Mouse (Mus musculus): Measurements from ENCODE around the gene Tprg. TPM values are rescaled to one million over a fixed set of nuclear protein-coding genes. Genes with fewer than 3 reads are reported as not detected.

The Tprg gene
- total RNA-seq, 2 experiments from 2014 or later = not detected

DNA sequence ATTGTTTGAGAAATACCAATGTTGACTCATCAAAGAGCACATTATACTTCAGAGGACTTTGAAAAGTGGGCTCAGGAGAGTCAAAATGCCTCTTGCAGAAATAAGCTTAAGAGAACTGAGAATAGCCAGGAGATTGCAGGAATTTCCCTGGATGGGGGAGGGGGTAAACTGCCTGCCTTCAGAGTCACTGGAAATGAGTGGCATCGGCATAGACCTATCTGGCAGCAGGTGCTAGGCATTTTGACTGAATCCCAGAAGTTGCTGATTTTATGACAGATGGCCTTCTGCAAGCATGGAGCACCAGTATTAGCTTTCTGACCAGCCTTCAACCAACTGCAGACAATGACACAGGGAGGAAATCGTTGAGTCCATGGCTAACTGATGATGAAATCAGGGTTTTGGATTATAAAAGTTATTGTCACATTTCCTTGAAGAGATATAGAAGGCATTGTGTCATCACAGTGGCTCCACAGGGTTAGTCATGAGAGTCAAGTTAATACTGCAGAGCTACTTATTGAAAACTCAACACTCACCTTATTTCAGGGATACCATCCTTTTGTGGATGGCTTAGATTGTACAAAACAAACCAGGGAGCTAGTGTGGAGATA lies 39.1 kb downstream of the Tprg start:
- ATAC-seq (replicated peaks; ENCODE audit: low FRiP score, poor library complexity, severe bottlenecking) = no peak

DNA sequence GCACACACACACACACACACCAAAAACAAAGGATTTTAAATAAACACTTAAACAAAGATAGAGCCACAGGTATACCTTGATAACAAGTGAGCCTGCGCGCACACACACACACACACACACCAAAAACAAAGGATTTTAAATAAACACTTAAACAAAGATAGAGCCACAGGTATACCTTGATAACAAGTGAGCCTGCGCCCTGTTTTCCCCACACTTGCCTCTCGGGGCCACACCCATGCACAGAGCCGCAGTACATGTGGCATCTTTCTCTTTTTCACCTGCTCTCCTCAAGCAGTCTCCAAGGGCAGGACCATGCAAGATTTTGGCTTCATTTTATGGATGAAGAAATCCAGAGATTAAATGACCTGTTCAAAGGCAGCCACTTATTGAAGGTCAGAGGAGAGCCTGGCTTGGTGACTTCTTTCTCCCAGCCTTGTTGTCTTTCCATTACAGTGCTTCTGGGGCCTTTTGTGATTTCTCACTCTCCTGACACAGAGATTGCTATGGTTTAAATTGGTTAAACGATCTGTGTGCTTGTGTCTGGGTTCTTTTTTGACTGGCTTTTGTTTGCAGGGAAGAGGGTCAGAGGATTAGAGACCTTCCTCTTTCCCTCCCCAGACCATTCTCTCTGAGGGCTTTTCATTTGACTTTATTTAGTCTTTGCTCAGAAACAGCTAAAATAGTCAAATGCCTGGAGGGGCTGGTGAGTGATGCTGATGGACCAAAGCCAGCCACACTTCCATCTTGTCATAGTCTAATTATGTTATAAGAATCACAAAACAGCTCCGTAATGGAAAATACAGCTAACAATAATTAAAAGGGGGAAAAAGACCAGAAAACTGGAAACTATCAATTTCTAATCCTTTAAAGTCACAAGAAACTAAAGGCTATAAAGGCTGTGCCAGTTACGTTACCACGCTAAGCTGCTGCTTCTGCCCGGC lies 46.9 kb downstream of the Tprg start:
- ATAC-seq (replicated peaks; ENCODE audit: low FRiP score, poor library complexity, severe bottlenecking) = no peak

DNA sequence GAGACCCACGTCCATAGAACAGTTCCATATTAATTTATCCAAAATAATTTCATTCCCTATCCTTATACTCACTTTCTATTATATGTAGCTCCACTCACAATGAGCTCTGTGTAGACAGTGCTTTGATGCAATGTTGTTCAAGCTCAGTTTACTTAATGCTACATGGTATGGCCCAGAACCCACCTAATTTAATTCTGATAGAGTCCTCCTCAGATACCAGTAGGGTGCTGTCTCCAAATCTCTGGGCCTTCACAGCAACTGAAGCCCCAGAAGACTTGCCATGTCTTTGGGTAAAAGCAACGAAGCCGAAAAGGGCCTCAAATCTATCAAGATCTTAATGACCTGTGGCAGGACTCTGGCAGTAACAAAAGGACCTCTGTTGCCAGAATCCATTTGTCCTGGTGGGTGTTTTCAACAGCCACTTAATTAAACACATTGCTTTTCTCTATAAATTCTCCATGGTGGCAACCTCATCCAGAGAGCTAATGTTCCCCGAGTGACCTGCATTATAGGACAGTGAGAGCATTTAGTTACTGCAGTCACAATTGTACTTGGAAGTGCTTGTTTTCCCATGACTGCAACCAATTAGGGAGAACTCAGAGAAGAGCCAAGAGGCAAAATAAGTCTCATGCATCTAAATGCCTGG lies 48.6 kb downstream of the Tprg start:
- ATAC-seq (replicated peaks; ENCODE audit: low FRiP score, poor library complexity, severe bottlenecking) = no peak

DNA sequence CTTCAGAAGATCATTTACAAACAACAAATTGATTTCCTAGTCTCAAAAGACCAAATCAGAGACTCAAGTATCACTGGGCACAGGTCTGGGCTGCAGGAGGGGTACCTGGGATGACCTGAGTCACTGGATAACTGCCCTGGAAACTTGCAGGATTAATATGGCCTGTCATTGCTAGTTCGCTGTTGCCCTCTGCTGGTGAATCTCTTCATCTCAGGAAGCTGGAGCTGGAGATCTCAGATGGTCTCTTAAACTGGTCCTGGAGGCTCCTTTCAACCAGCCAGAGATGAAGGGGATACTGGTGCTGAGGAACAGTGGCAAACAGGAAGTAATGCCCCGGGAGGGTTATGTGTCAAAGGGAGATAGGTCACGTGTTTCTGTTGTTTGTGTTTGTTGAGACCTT lies 63.0 kb downstream of the Tprg start:
- no peak for ATAC-seq (replicated peaks; ENCODE audit: low FRiP score, poor library complexity, severe bottlenecking)

DNA sequence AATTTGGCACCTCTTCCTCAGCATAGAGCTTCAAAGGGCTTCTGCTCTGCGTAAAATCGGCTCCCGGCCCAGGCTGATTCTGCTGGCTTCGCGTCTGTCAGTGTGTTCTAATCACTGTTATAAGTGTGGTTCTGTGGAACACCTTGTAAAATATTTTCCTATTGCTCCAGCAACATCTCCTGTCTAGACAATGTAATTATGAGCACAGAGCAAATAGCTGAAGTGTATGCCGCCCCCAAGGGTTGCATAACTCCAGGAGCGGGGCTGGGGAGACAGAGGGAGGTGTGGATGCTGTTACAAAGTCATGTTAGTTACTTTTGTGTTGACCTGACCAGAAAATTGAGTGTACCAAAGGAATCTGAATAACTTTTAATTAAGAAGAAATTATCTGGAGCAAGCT lies 81.2 kb downstream of the Tprg start:
- no peak for ATAC-seq (replicated peaks; ENCODE audit: low FRiP score, poor library complexity, severe bottlenecking)

DNA sequence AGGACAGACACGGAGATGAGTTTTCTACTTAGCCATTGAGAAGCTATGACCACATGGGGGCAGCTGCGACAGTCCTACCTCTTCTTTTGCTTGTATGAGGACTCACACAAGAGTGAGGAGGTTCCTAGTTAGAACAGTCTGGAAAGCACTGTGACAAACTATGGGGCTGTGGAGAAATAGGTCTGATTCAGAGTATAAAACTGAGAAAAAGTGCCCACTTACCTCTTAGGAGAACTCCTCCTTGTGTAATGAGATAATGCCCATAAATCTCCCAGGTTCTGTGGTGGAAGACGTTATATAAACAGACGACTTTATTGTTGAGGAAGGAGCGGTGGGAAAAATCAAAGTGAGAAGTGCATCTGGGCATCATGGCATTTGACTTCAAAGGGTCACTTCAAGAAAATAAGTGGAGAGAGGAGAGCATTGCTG lies 83.4 kb downstream of the Tprg start:
- no peak for ATAC-seq (replicated peaks; ENCODE audit: low FRiP score, poor library complexity, severe bottlenecking)

DNA sequence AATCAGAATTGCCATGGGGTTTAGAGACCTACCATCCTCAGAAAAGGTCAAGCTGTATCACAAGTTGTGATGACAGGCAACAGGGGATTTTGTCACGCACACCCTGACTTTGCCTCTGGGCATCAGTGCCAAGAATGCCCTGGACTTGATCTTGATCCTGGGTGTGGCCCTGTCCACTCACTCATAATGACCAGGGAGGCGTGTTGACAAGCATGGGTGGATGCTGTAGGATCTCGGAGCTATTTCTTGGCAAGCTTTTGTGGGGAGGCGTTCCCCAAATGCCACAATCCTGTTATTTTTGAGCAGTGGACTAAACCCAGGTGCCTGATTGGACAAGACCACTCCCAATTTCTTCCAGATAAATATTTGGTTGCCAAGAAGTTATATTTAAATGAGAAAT lies 87.5 kb downstream of the Tprg start:
- no peak for ATAC-seq (replicated peaks; ENCODE audit: low FRiP score, poor library complexity, severe bottlenecking)

DNA sequence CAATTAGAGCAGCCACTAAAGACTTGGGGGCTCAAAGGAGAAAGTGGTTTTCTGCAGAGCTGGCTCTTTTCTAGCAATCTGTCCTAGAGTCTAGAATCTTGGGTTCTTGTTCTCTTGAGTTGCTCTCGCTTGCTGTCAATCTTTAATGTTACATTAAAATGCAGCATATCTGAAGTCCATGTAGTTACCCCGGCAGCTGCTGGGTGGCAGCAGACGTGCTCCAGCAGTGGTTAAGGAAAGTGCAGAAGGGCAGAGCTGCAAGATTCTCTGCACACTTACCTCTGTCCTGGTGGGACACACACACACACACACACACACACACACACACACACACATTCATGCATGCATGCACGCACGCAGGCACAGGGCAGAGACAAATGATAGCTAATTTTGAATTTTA lies 88.2 kb downstream of the Tprg start:
- ATAC-seq (replicated peaks; ENCODE audit: low FRiP score, poor library complexity, severe bottlenecking) = no peak

DNA sequence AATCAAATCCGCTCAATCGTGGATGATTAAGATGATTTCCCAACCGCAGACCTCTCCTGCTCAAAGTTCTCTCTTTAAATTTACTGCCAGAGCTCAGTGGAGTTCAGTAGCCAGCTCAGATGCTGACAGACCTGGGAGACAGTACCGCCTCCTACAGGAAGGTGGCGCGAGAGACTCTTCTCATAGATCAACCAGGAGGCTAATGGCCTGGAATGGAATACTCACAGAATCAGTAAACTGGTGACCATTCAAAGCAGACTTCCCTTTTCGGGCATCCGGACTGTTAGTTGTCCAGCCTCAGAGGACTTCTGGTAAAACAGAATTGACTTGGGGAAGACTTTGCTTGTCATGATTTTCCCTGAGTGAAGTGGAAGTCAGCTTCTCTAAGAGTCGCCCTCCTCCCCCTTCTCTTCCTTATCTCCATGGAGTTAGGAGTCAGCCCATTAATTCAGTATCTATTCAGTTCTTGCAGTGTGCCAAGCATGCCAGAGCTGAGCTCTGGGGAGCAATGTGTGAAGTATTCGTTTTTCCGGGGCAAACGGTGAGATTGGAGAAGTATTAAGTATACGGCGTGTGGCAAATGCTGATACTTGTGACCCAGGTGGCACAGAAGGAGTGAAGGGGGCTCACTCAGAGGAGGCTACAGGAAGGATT lies 90.2 kb downstream of the Tprg start:
- no peak for ATAC-seq (replicated peaks; ENCODE audit: low FRiP score, poor library complexity, severe bottlenecking)

DNA sequence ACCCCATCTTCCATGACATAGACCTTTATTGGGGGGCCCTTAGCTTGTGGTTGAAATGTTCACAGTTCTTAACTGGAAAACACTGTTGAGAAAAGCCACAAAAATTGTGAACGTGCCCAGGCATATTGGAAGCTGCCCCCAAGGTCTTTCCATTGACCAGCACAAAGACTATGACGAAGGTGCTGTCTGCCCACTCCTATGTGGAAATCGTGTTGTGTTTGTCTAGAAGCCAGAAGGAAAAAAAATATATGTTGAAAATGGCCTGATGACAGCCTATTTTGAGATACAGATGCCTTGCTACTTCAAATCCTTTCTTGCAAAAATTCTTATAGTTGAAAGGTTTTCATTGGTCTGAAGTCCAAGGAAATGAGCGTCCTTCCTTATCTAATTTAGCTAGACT lies 91.1 kb downstream of the Tprg start:
- ATAC-seq (replicated peaks; ENCODE audit: low FRiP score, poor library complexity, severe bottlenecking) = no peak

DNA sequence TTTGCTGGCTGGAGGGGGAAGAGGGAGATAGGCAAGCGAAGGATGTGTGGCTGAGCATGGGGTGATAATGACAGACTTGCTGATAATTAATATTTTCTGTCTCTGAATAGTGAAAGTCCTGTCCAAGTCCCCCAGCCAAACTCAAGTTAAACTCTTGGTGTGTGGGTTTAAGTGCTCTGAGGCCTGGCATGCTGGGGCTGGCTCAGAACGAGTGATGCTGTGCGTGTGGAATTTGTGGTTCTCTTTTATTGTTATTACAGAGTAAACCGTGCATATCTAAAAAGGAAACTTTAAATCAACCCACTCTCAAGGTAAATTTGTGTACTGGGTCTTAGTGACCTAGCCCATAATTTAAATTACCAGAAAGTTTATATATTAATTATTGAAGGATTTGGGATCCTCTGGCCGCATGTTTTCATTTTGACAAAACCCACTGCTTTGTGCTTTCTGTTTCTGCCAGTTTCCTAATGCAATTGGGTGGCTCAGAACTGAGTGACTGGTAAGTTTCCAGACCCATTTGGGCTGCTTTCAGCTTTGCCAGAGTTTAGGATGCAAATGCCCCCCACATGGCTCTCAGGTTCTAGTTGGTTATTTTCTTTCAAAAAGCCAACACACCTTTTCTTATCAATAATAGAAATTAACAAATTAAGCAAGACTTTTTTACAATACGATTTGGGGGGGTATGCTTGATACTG lies 99.0 kb downstream of the Tprg start:
- ATAC-seq (replicated peaks; ENCODE audit: low FRiP score, poor library complexity, severe bottlenecking) = no peak

DNA sequence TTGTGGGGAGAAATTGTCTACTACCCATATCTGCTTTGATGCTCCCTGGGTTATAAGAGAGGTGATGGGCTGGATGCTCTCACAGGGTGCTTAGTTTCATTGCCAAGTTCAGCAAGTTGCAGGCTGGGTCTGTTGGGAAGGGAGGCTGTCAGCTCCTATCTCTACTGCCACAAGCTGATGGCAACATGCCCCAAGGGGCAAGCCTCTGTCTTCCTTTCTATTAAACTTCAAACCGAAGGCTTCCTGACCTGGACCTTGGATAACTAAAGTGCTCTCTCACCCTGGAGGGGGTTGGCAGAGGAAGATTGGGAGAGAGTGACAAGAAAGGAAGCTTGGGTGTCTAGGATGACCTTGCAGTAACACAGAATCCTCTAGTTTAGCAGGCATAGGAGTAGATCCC lies 108.1 kb downstream of the Tprg start:
- no peak for ATAC-seq (replicated peaks; ENCODE audit: low FRiP score, poor library complexity, severe bottlenecking)

DNA sequence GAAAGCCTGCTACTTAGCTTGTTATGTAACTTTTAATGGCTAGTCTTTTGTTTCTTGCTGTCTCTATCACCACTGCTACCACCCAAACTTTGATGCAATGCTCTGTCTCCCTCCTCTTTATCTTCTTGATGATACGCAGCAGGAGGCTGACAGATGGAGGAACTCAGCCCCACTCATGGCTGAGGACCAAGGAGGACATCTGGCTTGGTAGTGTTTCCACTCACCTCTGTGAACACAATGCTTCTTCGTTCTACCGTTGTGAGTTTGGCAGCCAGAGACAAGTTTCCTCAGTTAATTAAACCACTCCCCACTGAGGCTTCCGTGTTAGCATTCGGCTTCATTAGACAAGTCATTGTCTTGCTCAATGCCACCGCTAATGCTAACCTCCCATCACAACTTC lies 117.5 kb downstream of the Tprg start:
- ATAC-seq (replicated peaks; ENCODE audit: low FRiP score, poor library complexity, severe bottlenecking) = no peak

DNA sequence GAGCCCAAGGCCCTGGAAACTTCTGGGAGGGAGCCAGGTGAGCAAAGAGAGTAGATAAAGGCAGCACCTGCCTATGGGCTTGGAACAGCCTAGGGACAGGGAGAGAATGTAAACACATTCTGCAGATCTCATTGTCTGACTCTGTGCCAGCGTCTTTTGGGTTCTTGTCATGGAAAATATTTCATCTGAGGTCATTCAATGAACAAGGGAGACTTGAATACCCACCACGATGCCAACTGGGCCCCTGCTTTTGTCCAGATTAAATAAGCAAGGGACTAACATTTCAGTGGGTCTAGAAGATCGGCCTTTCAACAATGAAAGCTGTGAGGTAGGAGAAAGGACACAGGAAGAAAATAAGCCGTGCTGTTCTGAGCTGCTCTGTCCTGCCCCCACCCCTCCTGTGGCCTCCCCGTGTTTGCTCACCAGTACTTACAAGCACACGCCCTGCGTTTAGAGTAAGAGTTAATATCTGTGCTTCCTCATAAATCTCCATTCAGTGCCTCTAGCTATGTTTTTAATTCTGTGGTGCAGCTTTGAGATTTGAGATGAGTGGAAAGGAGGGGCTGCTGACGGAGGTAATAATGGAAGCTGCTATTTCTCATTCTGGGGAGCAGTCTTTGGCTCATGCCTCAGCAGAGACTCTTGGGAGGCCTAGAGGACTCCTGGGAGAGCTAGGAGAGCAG lies 120.7 kb downstream of the Tprg start:
- no peak for ATAC-seq (replicated peaks; ENCODE audit: low FRiP score, poor library complexity, severe bottlenecking)

DNA sequence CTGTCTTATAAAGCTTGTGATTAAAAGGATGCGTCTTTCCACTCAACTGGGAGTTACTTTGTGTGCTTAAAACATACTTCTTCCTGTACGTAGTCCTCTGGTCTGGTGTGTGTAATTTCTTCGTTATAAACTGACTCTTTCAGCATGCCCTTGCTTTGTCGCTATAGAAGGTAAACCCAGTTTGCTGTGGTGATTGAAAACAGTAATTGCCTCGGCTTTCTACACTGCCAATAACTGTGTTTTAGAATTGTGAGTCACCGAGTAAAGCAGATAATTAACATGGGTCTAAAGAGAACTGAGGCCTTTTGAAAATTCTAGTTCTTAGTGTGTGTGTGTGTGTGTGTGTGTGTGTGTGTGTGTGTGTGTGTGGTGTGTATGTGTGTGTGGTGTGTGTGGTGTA lies 121.4 kb downstream of the Tprg start:
- no peak for ATAC-seq (replicated peaks; ENCODE audit: low FRiP score, poor library complexity, severe bottlenecking)

DNA sequence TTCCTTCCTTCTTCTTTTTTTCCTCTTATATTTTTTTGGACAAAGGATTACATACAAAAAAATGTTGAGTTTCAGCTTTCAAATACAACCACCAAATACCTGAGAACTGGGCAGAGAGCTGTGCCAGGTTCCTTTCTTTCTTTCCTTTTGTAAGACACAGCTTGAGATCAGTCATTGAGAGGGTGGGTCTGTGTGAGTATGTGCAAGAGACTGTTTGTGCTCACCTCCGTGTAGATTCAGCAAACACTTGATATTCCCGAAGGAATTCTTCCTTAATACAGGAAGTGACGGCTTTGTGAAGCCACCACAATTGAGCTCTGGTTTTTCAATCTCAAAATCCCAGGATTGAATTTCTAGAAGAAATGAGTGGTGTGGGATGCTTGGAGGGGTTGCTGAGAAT lies 124.7 kb downstream of the Tprg start:
- ATAC-seq (replicated peaks; ENCODE audit: low FRiP score, poor library complexity, severe bottlenecking) = no peak

DNA sequence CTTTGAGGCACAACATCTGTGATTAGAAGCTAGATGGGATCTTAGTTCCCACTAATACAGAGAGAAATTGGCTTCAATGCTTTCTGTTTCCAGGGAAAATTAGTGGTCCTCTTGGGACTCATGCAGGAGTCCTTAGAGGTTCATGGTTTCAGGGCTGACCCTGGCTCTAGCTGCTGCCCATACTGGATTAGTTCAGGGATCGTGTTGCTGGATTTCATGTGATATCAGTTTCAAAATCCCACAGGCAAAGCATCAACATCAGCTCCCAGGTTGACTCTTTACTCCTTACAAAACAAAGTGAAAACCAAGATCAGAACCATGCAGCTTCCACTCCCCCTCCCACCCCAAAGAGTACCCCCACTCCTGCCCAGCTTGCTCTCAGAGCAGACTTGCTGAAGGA lies 127.3 kb downstream of the Tprg start:
- ATAC-seq (replicated peaks; ENCODE audit: low FRiP score, poor library complexity, severe bottlenecking) = no peak

DNA sequence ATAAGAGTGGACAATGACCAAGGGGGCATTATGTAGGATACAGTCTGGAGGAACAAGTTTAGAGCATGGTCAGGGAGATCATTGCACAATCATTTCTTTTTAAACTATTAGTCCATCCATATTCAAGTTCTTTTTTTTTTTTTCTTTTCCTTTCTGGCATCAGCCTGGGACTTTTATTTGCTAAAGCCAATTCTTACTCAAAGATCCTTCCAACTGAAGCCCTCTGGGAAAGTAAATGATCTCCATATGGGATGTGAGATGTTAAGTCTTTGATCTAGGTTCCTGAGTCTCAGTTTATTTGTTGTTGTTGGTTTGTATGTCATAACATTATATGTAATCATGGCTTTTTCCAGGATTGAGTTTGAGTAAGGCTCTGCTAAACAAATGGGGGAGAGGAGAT lies 128.6 kb downstream of the Tprg start:
- ATAC-seq (replicated peaks; ENCODE audit: low FRiP score, poor library complexity, severe bottlenecking) = no peak

DNA sequence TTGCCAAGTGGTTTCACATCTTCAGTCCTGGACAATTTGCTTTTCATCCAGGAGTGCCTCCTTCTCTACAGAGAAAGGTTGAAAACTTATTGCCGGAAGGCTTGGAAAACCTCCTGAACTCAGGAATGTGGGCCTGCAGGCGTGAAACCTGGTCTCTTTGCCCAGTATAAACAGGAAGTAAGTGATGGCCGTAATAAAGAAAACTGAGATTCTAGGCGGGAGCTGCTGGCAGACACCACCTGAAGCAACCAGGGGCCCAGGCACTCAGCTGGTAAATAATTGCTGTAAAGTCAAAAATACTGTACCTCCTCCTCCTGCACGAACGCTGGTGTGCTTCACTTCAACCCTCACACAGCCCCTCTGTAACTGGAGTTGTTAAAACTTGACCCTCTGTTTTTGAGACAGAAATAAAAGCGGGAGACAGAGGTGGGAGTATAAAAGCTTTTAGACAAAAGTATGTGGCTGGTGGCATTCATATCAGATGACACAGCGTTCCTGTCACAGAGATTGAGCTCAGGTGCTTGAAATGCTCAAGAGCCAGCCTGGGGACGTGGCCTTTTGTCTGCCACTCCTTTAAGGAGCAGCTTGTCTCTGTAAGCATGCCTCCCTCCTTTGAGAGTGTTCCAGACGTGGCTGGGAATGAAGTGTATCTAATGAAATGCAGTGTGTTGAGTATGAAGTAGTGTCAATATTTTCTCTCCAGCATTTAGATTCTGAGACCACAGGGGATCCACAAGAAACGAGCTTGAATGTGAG lies 131.4 kb downstream of the Tprg start:
- no peak for ATAC-seq (replicated peaks; ENCODE audit: low FRiP score, poor library complexity, severe bottlenecking)
